Mouse (Mus musculus) C2C12 (cell line): ENCODE results near the gene Sardh.

Experiments used
- CEBPB ChIP-seq: IDR thresholded peaks from one replicate; pipeline ENCODE4 v1.6.1; 2011; ENCODE audit warnings: low read depth, mild to moderate bottlenecking, control low read depth, moderate library complexity
- CTCF ChIP-seq: IDR thresholded peaks from one replicate; pipeline ENCODE4 v1.5.1; 2011; ENCODE audit not compliant: control insufficient read depth, insufficient read depth, insufficient read length
- FOSL1 ChIP-seq: IDR thresholded peaks from one replicate; pipeline ENCODE4 v1.8.0; 2011; ENCODE audit warnings: mild to moderate bottlenecking, low read length; ENCODE audit not compliant: poor library complexity, insufficient read depth, severe bottlenecking
- MAX ChIP-seq: IDR thresholded peaks from one replicate; pipeline ENCODE4 v1.6.1; 2011; ENCODE audit warnings: mild to moderate bottlenecking, control low read depth
- MYOD1 ChIP-seq: IDR thresholded peaks from one replicate; pipeline ENCODE4 v1.6.1; 2011; ENCODE audit warnings: low read depth; ENCODE audit not compliant: control insufficient read depth, insufficient read length
- USF1 ChIP-seq: IDR thresholded peaks from one replicate; pipeline ENCODE4 v1.6.1; 2011; ENCODE audit warnings: low read depth, mild to moderate bottlenecking, control low read depth, moderate library complexity

- TF ChIP-seq CTCF (no peak), MAX (no peak), CEBPB (no peak), MYOD1 (no peak), FOSL1 (no peak), USF1 (no peak)
Observed at GRCm38 (mm10) chr2:27198551-27199246, 49.4 kb downstream of the Sardh start.
